Mouse (Mus musculus): ENCODE results near the gene Rnaseh2a. TPM values are rescaled to one million over a fixed set of nuclear protein-coding genes. Genes with fewer than 3 reads are reported as not detected.

The Rnaseh2a gene
- polyA plus RNA-seq, 1 experiment from 2014 or later: 137 TPM

DNA sequence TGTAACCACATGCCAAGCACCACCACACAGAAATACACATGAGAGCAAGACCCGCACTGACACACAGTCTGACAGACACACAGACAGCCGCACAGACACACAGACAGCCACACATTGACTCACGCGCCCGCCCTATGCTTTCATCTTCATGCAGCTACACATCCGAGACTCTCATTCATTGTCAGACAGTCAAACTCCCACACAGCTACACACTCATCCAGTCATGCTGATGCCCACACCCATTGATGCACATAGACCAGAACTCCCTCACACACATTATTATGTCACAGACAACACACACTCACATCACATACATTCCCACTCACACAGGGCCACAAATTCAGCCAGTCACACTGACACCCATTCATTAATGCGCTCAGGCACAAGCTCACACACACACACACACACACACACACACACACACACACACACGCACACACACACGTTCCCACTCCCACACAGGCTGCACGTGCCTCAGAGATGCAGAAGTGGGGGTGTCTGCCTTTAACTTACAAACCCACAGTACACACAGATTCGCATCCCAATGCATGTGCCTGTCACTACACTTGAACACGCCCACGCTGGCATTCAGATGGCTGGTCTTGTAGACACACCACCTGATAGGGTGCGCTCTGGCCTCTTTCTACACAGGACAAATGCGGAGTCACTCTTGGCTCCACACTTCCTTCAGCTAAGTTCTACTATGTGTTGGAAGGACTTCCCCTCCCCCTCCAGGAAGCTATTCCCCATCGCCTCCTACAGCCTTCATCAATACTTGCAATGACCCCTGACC lies 35.6 kb downstream of the Rnaseh2a start:
- WGBS: 82% methylated on average over 16 of the region's 16 CpGs
- Histone ChIP-seq H3K27ac (no peak overlapping the region), H3K27me3 (ENCODE audit: insufficient read depth, poor library complexity, severe bottlenecking) (peaks cover 94% of the 10 kb centered on the region), H3K4me1 (replicated peaks) (peaks cover 45% of the 10 kb centered on the region), H3K36me3 (no peaks in the 10 kb centered on the region), H3K9me3 (no peaks in the 10 kb centered on the region), H3K4me3 (peak overlapping the region; percentile 23; the same call in 1 of the 2 replicates)
- no peak for DNase-seq (ENCODE audit: low spot score)

DNA sequence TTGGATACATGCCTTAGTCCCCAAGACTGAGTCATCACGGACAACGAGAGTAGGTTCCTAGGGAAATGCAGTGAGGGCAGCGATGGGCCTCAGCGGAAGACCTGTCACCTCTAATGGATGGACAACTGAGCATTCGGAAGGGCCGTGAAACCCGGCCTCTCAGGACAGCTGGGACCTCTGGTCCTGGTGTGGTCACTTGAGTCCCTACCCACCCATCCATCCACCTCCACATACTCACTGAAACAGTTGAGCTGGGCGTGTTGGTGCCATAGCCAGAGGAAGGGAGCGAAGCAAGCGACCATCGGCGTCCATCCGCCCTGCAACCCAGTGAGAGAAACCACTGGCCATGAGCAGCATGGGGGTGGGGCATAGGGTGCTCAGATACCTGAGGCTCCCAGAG lies 39.0 kb downstream of the Rnaseh2a start:
- no peak overlapping the region for H3K27ac ChIP-seq
- peaks cover 34% of the 10 kb centered on the region for H3K4me1 ChIP-seq (replicated peaks)
- 89% methylated on average over 13 of the region's 13 CpGs for WGBS
- no peaks in the 10 kb centered on the region; the same call in 1 of the 2 replicates for H3K36me3 ChIP-seq
- no peak for DNase-seq (ENCODE audit: low spot score)
- H3K9me3 ChIP-seq: no peaks in the 10 kb centered on the region
- no peak overlapping the region for H3K4me3 ChIP-seq
- H3K27me3 ChIP-seq (ENCODE audit: insufficient read depth, poor library complexity, severe bottlenecking): peaks cover 82% of the 10 kb centered on the region

DNA sequence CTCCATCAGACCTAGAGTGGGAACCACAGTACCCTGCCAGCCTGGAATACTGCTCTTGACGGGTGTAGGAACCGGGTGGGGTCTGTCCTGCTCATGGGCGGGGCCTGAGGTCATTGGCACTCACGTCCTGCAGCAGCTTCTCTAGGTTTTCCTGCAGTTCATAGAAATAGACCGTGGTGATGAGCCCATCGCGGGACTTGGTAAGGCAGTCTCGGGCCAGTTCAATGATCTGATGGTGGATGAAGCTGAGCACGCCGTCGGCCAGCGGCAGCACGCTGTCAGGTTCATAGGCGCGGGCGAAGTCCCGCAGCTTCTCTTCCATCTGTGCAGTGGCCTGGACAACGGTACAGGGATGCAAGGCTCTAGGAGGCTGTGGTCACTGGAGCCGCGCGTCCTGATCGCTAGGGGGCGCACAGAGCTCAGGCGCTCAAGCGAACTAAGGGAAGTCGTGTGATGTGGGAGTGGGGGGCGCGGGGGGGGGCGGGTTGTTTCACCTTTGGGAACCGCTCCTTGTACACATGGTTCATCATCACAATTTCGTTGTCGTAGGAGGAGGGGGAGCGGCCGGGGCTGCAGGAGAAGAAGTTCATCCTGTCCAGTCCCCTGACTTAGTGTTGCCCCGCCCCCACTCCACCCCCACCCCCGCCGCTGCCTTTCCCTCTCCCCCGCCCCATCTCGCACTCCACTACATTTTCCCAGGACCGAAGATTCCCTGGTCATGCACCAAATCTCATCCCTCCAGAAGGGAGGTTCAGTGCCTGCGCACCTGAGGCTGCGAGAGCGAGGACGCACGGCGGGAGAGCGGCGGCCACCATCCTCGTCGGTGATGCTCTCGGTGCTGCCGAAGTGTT lies 40.9 kb downstream of the Rnaseh2a start:
- Histone ChIP-seq H3K27me3 (ENCODE audit: insufficient read depth, poor library complexity, severe bottlenecking) (peaks cover 75% of the 10 kb centered on the region), H3K4me3 (peak overlapping the region; percentile 55), H3K4me1 (replicated peaks) (peaks cover 15% of the 10 kb centered on the region), H3K36me3 (peaks cover 2% of the 10 kb centered on the region; the same call in 1 of the 2 replicates), H3K27ac (no peak overlapping the region), H3K9me3 (no peaks in the 10 kb centered on the region)
- peak; percentile 84 for DNase-seq (ENCODE audit: low spot score)
- 2% methylated on average over 52 of the region's 52 CpGs for WGBS

DNA sequence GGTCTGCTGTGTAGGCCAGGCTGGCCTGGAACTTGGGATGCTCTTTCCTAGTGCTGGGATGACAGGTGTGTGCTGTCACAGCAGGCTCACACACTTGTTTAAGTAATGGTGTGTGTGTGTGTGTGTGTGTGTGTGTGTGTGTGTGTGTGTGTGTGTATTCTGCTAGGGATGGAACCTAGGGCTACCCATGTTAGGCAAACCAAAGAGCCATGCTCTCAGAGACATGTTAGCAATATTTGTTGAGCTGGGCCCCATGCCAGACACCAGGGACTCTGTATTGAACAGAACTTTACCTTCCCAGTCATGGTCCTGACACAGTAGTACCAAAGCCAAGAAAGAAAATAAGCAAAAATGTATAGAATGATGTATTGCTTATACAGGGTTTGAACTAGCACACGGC lies 42.1 kb downstream of the Rnaseh2a start:
- no peak for DNase-seq (ENCODE audit: low spot score)
- Histone ChIP-seq H3K4me1 (replicated peaks) (peaks cover 13% of the 10 kb centered on the region), H3K27ac (no peak overlapping the region), H3K27me3 (ENCODE audit: insufficient read depth, poor library complexity, severe bottlenecking) (peaks cover 71% of the 10 kb centered on the region), H3K36me3 (peaks cover 4% of the 10 kb centered on the region; the same call in 1 of the 2 replicates), H3K4me3 (no peak overlapping the region), H3K9me3 (no peaks in the 10 kb centered on the region)
- WGBS: 86% methylated on average over 1 of the region's 1 CpGs

DNA sequence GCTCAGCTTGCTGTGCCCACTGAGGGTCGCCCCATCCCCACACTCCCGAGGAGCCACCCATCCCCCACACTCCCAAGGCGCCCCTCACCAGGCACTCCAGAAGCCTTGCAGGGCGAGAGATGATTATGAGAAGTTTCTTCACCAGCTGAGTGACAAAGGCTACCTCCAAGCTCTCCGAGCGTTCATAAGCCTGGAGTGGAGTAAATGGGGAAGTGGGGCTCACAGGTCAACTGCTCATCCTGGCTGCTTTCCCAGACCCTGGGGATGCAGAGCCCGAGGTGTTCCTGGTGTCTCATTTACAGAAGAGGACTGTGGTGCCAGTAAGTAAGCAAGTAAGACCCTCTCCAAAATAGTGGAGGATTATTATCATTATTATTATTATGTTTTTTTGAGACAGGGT lies 44.0 kb downstream of the Rnaseh2a start:
- Histone ChIP-seq H3K36me3 (peaks cover 13% of the 10 kb centered on the region), H3K4me1 (replicated peaks) (peaks cover 13% of the 10 kb centered on the region), H3K27ac (no peak overlapping the region), H3K9me3 (no peaks in the 10 kb centered on the region), H3K4me3 (no peak overlapping the region), H3K27me3 (ENCODE audit: insufficient read depth, poor library complexity, severe bottlenecking) (peaks cover 58% of the 10 kb centered on the region)
- no peak for DNase-seq (ENCODE audit: low spot score)
- WGBS: 75% methylated on average over 7 of the region's 7 CpGs

DNA sequence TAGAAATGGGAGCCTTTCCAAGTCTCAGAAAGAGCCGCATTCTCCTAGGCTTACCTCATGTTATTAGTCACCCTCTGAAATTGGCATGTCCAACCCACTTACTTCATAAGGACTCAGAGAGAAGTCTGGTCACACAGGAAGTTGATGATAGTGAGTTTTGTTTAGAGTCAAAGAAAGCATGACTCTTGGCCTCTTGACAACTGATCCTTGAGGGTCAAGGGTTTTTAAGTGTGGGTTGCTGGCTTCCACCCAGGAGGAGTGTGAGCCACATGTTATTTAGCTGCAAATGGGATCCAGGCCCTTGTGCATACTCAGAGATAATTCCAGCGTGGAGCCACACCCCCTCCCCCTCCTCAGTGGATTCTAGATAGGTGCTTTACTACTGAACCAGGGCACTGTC lies 48.0 kb downstream of the Rnaseh2a start:
- Histone ChIP-seq H3K9me3 (no peaks in the 10 kb centered on the region), H3K36me3 (peaks cover 32% of the 10 kb centered on the region), H3K4me1 (replicated peaks) (peaks cover 7% of the 10 kb centered on the region), H3K4me3 (no peak overlapping the region), H3K27me3 (ENCODE audit: insufficient read depth, poor library complexity, severe bottlenecking) (peaks cover 61% of the 10 kb centered on the region), H3K27ac (no peak overlapping the region)
- DNase-seq (ENCODE audit: low spot score): no peak
- 87% methylated on average over 2 of the region's 2 CpGs for WGBS

DNA sequence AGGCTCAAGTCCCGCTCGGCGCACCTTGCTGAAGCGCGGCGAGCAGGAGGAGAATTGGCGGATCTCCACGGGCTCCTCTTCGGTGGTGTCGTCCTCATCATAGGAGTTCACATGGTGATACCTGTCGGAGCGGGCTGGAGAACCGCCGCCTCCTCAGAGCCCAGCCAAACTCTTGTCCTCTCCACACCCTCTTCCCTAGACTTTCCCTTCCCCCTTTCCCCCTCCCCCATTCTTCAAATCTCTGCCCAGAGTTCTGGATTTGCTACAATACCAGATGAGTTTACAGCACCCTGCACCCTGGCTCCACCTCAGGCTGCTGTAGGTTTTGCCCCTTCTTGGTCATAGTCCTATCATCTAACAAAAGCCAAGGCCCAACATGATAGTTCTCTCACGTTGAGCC lies 50.9 kb downstream of the Rnaseh2a start:
- Histone ChIP-seq H3K27me3 (ENCODE audit: insufficient read depth, poor library complexity, severe bottlenecking) (peaks cover 75% of the 10 kb centered on the region), H3K9me3 (0 out of 2 replicates have a peak, but pooled peaks cover 5% of the 10 kb centered on the region), H3K36me3 (peaks cover 44% of the 10 kb centered on the region), H3K27ac (no peak overlapping the region), H3K4me1 (replicated peaks) (peaks cover 10% of the 10 kb centered on the region), H3K4me3 (no peak overlapping the region)
- no peak for DNase-seq (ENCODE audit: low spot score)
- WGBS: 88% methylated on average over 15 of the region's 15 CpGs

DNA sequence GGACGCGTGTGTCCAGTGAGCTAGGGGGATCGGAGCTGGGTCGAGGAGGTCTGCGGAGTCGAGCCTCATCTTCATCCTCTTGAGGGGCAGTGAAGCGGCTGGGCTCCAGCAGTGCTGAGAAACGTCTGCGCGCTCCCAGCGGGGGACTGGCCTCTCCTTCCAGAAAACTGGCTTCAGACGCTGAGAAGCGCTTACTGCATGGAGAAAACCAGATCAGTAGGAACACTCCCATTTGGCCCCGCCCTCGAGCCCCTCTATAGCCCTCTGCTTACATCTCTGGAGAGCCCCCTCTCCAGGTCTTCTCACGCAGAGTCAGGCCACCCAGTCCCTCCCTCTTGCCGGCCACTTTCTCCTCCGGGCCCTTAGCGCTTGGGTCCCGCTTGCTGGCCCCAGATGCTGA lies 51.8 kb downstream of the Rnaseh2a start:
- Histone ChIP-seq H3K9me3 (0 out of 2 replicates have a peak, but pooled peaks cover 5% of the 10 kb centered on the region), H3K4me1 (replicated peaks) (peaks cover 19% of the 10 kb centered on the region), H3K36me3 (peaks cover 43% of the 10 kb centered on the region), H3K27ac (no peak overlapping the region), H3K4me3 (no peak overlapping the region), H3K27me3 (ENCODE audit: insufficient read depth, poor library complexity, severe bottlenecking) (peaks cover 81% of the 10 kb centered on the region)
- no peak for DNase-seq (ENCODE audit: low spot score)
- WGBS: 27% methylated on average over 20 of the region's 20 CpGs

DNA sequence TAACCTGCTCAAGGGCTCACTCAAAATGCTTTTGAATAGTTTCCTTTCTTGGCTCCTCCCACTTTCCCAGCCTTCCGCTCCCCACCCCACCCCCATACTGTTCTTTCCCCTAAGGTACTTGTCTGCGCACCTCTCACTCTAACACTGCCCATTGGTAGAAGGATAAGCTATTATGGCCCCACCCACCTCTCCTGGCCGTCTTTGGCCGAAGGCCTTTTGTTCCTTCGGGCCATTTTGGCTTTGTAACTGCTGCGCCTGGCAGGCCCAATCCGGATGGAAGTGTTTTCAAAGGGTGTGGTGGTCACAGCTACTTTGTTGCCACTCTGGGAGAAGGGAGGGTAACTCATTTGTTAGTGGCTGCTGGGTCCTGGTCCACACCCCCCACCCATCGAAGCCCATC lies 54.3 kb downstream of the Rnaseh2a start:
- no peak overlapping the region for H3K27ac ChIP-seq
- peaks cover 27% of the 10 kb centered on the region for H3K4me1 ChIP-seq (replicated peaks)
- H3K27me3 ChIP-seq (ENCODE audit: insufficient read depth, poor library complexity, severe bottlenecking): peaks cover 98% of the 10 kb centered on the region
- no peak overlapping the region for H3K4me3 ChIP-seq
- DNase-seq (ENCODE audit: low spot score): no peak
- 89% methylated on average over 8 of the region's 8 CpGs for WGBS
- peaks cover 46% of the 10 kb centered on the region for H3K36me3 ChIP-seq
- 0 out of 2 replicates have a peak, but pooled peaks cover 5% of the 10 kb centered on the region for H3K9me3 ChIP-seq

DNA sequence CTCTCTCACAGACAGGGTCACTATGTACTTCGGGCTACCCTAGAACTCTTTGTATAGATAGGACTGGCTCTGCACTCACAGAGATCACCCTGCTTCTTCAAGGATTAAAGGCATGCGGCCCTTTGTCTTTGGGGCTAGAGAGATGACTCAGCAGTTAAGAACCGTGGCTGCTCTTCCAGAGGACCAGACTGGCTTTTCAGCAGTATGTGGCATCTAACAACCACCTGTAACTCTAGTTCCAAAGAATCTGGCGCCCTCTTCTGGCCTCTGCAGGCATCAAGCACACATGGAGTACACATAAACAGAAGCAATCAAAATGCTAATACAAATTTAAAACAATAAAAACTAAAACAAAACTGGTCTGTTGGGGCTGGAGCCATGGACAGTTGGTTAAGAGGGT lies 55.6 kb downstream of the Rnaseh2a start:
- no peak for DNase-seq (ENCODE audit: low spot score)
- H3K36me3 ChIP-seq: peaks cover 37% of the 10 kb centered on the region
- H3K4me3 ChIP-seq: peak overlapping the region; percentile 48; the same call in 1 of the 2 replicates
- H3K4me1 ChIP-seq (replicated peaks): peaks cover 34% of the 10 kb centered on the region
- H3K9me3 ChIP-seq: 0 out of 2 replicates have a peak, but pooled peaks cover 5% of the 10 kb centered on the region
- WGBS: 32% methylated on average over 4 of the region's 4 CpGs
- no peak overlapping the region for H3K27ac ChIP-seq
- peaks cover 99% of the 10 kb centered on the region for H3K27me3 ChIP-seq (ENCODE audit: insufficient read depth, poor library complexity, severe bottlenecking)

DNA sequence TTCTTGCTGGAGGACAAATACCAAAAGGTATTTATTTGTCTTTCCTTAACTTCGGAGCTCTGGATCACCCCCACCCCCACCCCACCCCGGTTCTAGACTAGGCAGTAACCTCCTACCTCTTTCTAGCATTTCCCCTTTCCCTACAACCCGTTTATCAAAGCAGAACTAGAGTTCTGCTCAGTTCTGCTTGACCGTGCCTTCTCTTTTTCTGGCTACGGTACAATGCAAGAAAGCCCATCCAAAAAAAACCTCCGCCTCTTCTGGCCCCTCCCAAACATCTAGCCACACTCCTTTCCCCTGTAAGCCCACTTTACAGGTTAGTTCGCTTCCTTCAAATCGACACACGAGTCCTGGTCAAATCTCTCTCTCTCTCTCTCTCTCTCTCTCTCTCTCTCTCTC lies 56.1 kb downstream of the Rnaseh2a start:
- 0 out of 2 replicates have a peak, but pooled peaks cover 5% of the 10 kb centered on the region for H3K9me3 ChIP-seq
- H3K36me3 ChIP-seq: peaks cover 37% of the 10 kb centered on the region
- peak overlapping the region; percentile 13; the same call in 1 of the 2 replicates for H3K27ac ChIP-seq
- H3K27me3 ChIP-seq (ENCODE audit: insufficient read depth, poor library complexity, severe bottlenecking): peaks cover 98% of the 10 kb centered on the region
- H3K4me3 ChIP-seq: peak overlapping the region; percentile 48
- no peak for DNase-seq (ENCODE audit: low spot score)
- WGBS: 16% methylated on average over 9 of the region's 9 CpGs
- H3K4me1 ChIP-seq (replicated peaks): peaks cover 39% of the 10 kb centered on the region

DNA sequence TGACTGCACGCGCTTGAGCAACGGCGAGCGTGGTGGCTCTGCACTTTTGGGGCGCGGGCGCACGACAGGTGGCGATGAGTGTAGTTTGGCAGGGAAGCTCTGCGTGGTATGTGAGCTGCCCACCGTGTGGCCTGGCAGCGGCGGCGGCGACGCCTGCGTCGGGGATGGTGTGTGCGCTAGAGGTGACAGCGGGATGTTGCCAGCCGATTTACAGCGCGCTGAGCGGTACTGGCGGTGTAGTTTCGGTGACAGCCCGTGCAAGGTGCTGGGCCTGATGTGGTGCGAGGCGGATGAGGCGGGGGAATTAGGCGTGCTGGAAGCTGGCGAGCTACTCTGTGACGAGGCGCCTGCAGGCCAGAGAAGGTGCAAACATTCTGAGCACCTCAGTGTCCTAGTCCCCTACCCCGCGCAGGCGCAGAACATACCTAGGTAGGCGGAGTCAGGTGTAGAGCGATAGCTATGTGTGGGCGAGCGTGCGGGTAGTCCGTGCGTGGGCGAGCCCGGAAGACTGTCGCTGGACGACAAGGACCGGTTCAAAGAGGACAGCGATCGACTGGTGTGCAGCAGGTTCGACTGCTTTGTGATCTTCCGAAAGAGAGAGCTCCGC lies 56.6 kb downstream of the Rnaseh2a start:
- H3K36me3 ChIP-seq: peaks cover 37% of the 10 kb centered on the region
- peaks cover 93% of the 10 kb centered on the region for H3K27me3 ChIP-seq (ENCODE audit: insufficient read depth, poor library complexity, severe bottlenecking)
- H3K9me3 ChIP-seq: 0 out of 2 replicates have a peak, but pooled peaks cover 5% of the 10 kb centered on the region
- peak overlapping the region; percentile 13 for H3K27ac ChIP-seq
- peak overlapping the region; percentile 48 for H3K4me3 ChIP-seq
- 2% methylated on average over 55 of the region's 55 CpGs for WGBS
- peaks cover 41% of the 10 kb centered on the region for H3K4me1 ChIP-seq (replicated peaks)
- DNase-seq (ENCODE audit: low spot score): peak; percentile 64
